Mouse (Mus musculus) naive thymus-derived CD4-positive, alpha-beta T cell, adult 2 months (primary cell): Measurements from ENCODE around the gene Ak2.

Source experiments
- DNase-seq: peaks from one replicate; pipeline ENCODE4 v3.0.0-alpha.2; 2011; ENCODE audit warnings: low read depth

The Ak2 gene

GRCm38 (mm10) chr4:128974677-128975076 is 17.1 kb upstream of the Ak2 start:
- no peak for DNase-seq

GRCm38 (mm10) chr4:128976577-128976976 is 15.2 kb upstream of the Ak2 start:
- no peak for DNase-seq

GRCm38 (mm10) chr4:128977217-128977616 is 14.5 kb upstream of the Ak2 start:
- no peak for DNase-seq

- no peak for DNase-seq
Observed at GRCm38 (mm10) chr4:128978634-128979033, 13.1 kb upstream of the Ak2 start.

GRCm38 (mm10) chr4:128980890-128981832 is 10.6 kb upstream of the Ak2 start:
- DNase-seq, result peak; percentile 76

GRCm38 (mm10) chr4:128981833-128982180 is 10.0 kb upstream of the Ak2 start:
- no peak for DNase-seq

GRCm38 (mm10) chr4:128983151-128983550 is 8.6 kb upstream of the Ak2 start:
- no peak for DNase-seq

GRCm38 (mm10) chr4:128983656-128984055 is 8.1 kb upstream of the Ak2 start:
- no peak for DNase-seq

GRCm38 (mm10) chr4:128984600-128984999 is 7.2 kb upstream of the Ak2 start:
- no peak for DNase-seq

- no peak for DNase-seq
Observed at GRCm38 (mm10) chr4:128988911-128989310, 2.8 kb upstream of the Ak2 start.

GRCm38 (mm10) chr4:128989678-128990077 is 2.1 kb upstream of the Ak2 start:
- no peak for DNase-seq

- DNase-seq, result no peak
Observed at GRCm38 (mm10) chr4:128992176-128992575, 418 bp downstream of the Ak2 start.

- peak; percentile 99 for DNase-seq
Observed at GRCm38 (mm10) chr4:128993025-128993662, 1.4 kb downstream of the Ak2 start.

- no peak for DNase-seq
Observed at GRCm38 (mm10) chr4:128993675-128994074, 1.9 kb downstream of the Ak2 start.

- DNase-seq, result no peak
Observed at GRCm38 (mm10) chr4:128995238-128995637, 3.5 kb downstream of the Ak2 start.

- DNase-seq, result no peak
Observed at GRCm38 (mm10) chr4:128997258-128997657, 5.5 kb downstream of the Ak2 start.

GRCm38 (mm10) chr4:128998401-128998800 is 6.6 kb downstream of the Ak2 start:
- no peak for DNase-seq

GRCm38 (mm10) chr4:129000786-129001185 is 9.0 kb downstream of the Ak2 start:
- no peak for DNase-seq

- DNase-seq, result no peak
Observed at GRCm38 (mm10) chr4:129003720-129004119, 12.0 kb downstream of the Ak2 start.

GRCm38 (mm10) chr4:129008006-129008519 is 16.3 kb downstream of the Ak2 start:
- DNase-seq, result peak; percentile 28

- peak; percentile 58 for DNase-seq
Observed at GRCm38 (mm10) chr4:129008672-129009071, 16.9 kb downstream of the Ak2 start.

GRCm38 (mm10) chr4:129009521-129009920 is 17.8 kb downstream of the Ak2 start:
- DNase-seq, result no peak

GRCm38 (mm10) chr4:129011604-129012121 is 19.9 kb downstream of the Ak2 start:
- no peak for DNase-seq
